Mouse (Mus musculus) mouse trophoblast stem cell (cell line): ENCODE measurements around the gene Cnga4.
"Not testable (repeated sequence)": the region's sequence is repeated elsewhere in the genome, so short reads cannot be mapped to it uniquely, and the experiment has no call there.

Source experiments
- in situ Hi-C, 2 experiments: fragments of 300-500 bp; cut with MseI, MboI; formaldehyde crosslinking; loops; 2 replicates in 1 of 2; 3 replicates in 1 of 2; pipeline ENCODE4 v1.15.1; 2025

Gene Cnga4

DNA sequence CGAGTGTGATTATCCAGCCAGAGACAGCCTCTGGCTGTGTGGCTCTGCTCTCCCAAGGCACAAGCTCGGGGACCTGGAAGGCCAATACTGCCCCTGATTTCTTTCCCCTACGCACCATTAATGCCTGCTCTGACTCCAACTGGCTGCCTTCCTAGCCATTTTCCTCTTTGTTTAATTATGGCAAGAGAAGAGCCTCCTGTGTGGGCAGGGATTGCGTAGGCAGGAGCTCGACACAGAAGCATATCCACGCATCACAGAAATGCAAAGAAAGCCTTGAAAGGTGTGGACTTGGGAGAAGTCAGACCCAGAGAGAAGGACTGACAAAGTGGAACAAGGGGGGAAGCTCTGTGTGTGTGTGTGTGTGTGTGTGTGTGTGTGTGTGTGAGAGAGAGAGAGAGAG is 10.0 kb downstream of the Cnga4 start:
- in situ Hi-C loops, result no loop called here

DNA sequence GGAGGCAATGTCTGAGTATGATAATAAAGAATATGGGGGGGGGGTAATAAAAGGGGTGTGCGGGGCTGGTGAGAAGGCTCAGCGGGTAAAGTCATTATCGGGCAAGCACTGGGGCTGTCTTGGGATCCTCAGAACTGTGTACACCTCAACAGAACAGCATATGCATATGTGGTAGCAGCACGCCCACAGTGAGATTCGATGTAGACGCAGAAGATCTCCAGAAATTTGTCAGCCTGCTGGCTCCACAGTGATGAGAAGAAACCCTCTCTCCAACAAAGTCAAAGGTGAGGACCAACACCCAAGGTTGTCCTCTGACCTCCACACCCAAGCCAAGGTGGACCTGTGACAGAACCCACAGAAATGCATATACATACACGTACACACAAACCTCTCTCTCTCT is 12.2 kb downstream of the Cnga4 start:
- in situ Hi-C loops, result loop anchor here in 1 of 2 experiments (5.0 kb wide), 1 partner anchor 56 kb away; no protein-coding TSS in a partner anchor

DNA sequence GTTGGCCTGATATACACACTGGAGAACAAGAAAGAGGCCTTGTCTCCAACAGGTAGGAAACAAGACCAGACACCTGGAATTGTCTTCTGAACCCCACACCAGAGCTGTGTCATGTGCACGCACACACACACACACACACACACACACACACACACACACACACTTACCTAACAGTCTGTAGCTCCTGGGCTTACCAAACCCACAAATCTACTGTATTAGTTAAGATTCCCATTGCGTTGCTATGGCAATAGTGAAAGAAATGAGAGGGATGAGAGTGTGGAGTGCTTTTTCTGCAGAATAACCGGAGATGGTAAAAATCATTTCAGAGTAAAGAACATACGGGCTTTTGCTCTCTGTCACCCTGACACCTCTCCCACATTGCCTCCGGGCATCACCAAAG is 13.7 kb downstream of the Cnga4 start:
- in situ Hi-C loops, result loop anchor here in 1 of 2 experiments (5.0 kb wide), 1 partner anchor 54 kb away; no protein-coding TSS in a partner anchor

DNA sequence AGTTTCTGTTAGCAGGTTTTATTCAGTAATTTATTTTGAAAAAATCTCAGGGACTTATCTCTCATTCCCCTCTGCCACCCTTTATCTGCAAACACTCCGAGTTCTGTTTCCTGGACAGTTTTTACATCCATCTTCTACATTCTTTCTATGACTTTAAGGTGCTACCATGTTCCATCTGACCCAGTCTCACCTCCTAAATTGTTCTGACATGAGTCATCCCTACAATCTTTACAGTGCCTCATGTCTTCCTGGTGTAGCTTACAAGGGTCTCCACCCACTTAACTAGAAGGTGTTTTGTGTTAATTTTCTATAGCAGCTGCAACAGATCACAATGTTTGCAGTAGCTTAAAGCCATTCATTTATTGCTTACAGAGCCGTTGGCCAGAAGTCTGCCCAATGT is 16.5 kb downstream of the Cnga4 start:
- in situ Hi-C loops, result no loop called here

DNA sequence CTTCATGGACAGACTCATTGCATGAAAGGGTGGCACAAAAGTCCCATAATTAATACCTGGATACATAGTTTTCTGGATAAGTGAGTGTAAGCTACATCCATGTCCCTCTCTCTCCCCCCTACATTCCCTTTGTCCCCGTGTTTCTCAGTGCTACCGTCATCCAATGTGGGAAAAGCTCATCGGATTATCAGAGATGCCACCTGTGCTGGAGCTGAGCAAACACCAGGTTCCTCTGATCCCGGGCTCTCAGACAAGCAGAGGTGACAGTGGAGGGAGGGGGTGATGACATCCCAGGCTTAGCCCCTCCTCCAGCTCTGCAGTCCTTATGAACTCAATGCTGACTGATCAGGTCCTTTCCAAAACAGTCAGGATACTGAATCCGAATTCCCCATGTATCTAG is 20.0 kb downstream of the Cnga4 start:
- in situ Hi-C loops, result no loop called here

DNA sequence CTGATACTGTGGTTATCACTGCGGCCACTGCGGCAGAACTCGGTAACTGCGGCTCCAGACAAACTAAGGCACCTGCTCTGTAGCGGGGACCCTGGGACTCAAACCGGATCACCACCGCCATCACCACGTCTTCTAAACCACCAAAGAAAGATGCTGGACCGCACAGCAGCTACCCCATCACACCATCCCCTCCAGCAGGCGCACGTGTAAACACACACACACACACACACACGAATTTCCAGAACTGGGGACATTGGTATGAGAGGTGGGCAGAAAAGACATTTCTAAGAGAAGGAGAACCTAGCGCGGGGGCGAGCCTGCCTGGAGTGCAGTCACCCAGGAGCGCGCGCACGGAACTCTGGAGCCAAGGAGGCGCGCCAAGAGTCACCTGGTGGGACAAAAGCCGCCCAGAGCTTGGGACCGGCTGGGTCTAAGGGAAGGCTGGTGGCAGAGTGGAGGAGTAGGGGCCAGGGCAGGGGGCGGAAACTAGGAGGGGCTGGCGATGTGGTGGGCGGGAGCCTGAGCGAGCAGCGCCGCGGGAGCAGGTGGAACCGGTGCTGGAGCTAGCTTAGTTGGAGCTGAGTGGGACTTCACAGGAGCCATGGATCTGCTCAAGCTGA is 21.2 kb downstream of the Cnga4 start, which contains the start of gene Cckbr:
TSS of gene Cckbr (plus strand) at position 308 of the 620 bp plus-strand sequence.
- in situ Hi-C loops, result no loop called here

DNA sequence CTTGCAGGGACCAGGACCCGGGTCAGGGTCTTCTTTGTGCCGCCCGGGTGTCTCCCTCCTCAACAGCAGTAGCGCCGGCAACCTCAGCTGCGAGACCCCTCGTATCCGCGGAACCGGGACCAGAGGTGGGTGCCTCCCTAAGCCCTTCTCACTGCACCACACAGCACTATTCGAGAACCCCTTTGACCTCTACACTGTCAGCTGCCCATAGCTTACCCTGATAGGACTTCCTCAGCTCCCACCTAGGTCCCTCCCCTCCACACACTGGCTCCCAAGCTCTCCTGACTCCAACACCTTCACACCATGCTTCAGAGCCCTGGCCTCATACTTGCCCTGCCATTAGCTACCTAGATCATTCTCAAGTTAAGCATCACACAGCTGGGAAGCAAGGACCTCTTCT is 21.7 kb downstream of the Cnga4 start:
- in situ Hi-C loops, result no loop called here

DNA sequence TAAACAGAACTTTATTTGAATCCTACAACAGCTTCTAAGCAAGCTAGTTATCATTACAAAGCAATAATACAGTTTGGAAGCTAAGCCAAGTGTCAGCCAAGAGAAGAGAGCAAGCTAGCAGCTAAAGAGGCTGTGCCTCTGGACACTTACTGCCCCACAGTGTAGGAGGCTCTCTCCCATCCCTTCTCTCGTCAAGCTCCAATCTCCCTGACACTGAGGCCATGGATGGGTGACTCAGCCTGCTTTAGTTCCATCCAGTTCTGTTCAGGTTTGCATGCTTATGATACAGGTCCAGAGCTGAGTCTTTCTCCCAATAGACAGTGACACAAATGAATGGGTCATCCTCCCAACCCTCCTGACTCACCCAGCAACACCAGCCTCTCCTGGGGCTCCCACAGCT is 27.7 kb downstream of the Cnga4 start:
- in situ Hi-C loops, result no loop called here

DNA sequence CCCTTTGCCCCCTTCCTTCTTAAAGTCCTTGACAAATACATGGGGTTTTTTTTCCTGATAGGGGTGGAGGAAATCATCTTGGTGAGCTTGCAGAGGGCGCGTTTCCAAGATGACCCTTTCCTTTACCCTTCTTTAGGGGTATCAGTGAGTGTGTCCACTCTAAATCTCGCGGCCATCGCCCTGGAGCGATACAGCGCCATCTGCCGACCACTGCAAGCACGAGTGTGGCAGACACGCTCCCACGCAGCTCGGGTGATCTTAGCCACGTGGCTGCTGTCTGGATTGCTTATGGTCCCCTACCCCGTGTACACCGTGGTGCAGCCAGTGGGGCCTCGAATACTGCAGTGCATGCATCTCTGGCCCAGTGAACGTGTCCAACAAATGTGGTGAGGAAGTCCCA is 29.5 kb downstream of the Cnga4 start:
- in situ Hi-C loops, result no loop called here

DNA sequence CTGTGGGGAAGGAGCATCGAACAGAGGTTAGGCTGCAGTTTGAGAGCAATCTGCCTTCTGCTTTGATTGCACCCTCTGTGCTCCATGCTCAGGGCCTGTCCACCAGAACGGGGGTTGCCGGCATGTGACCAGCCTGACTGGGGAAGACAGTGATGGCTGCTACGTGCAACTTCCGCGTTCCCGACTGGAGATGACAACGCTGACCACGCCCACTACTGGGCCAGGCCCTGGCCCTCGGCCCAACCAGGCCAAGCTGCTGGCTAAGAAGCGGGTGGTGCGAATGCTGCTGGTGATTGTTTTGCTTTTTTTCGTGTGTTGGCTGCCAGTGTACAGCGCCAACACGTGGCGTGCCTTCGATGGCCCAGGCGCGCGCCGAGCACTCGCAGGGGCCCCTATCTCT is 30.4 kb downstream of the Cnga4 start:
- in situ Hi-C loops, result no loop called here

DNA sequence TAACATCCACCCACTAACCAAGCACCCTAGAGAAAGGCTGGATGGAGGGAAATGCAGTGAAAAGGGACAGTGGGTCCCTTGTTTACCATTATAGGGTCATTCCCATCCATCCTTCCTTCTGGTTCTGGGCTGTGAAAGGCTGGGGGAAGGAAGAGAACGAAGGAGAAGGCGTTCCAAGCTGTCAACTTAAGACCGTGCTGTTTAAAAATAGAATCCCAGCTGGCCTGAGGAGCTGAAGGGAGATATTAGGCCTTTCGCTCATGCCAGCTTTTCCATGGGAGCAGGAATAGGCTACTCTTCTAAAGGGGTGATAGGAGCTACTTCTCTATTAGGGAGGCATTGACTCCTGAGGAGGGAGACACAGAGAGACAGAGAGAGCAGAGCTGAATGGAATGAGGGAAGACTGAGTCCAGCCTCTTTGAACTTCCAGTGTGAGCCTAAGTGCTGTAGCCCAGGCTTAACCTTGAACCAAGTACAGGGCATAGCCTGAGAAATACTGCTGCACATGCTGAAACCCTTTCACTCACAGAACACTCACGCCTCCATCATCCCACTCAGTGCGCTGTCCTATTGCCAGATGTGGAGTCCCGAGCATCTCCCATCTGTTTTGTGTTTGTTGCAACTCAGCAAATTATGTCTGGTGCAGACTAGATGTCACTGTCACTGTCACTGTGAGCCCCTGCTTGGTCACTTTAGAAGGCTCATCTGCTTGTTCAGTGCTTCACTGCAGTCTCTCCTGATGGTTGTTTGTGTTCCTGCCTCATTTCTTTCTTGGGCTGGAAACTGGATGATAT is 33.8 kb downstream of the Cnga4 start:
- in situ Hi-C loops, result no loop called here

DNA sequence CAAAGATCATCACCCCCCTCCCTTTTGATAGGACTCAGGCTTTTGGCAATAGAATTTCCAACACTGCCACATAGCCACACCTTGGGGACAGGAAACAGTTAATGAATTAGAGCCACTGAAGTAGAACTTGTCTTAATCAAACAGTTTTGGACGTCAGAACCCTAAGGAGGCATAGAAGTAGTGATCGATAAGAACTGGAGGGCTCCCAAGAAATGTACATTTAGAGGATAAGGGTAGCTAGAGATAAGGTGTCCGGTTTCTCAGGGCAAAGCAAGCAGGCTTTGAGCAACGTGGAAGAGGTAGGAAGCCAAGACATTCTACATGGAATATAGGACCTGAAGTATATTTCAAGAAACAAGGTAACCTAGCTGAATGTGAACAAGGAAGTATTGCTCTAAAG is 37.1 kb downstream of the Cnga4 start:
- in situ Hi-C loops, result no loop called here

DNA sequence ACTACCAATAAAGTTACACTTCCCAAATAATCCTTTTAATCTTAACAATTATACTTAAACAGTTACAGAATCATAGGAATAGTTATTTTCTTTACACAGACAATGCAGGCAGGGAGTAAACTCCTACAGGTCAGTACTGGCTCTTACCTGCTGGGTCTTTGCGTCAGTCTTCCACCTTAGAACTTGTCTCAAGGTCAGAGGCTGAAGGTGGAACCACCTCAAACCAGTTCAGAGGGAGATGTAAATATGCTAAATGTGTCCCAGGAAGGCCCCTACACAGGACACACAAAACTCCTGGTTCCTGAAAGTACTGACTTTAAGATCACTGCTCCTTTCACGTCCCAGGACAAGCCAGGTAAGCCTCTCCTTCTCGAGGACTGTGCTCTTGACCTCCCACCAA is 40.7 kb downstream of the Cnga4 start:
- in situ Hi-C loops, result no loop called here

DNA sequence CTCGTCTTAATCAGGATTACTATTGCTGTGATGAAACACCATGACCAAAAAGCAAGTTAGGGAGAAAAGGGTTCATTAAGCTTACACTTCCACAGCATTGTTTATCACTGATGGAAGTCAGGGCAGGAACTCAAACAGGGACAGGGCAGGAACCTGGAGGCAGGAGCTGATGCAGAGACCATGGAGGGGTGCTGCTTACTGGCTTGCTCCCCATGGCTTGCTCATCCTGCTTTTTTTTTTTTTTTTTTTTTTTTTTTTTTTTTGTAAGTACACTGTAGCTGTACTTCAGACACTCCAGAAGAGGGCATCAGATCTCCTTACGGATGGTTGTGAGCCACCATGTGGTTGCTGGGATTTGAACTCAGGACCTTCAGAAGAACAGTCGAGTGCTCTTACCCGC is 49.0 kb downstream of the Cnga4 start:
- in situ Hi-C loops, result not testable (repeated sequence)
